Mouse (Mus musculus) lung, postnatal 0 days (tissue): ENCODE data around the gene Insyn1.

ENCODE experiments used
- CTCF ChIP-seq: IDR thresholded peaks from 2 replicates; pipeline ENCODE4 v1.5.1; 2016; ENCODE audit warnings: antibody characterized with exemption, mild to moderate bottlenecking
- EP300 ChIP-seq: IDR thresholded peaks from 2 replicates; pipeline ENCODE4 v1.6.1; 2016; ENCODE audit warnings: antibody characterized with exemption, mild to moderate bottlenecking, control low read depth

DNA sequence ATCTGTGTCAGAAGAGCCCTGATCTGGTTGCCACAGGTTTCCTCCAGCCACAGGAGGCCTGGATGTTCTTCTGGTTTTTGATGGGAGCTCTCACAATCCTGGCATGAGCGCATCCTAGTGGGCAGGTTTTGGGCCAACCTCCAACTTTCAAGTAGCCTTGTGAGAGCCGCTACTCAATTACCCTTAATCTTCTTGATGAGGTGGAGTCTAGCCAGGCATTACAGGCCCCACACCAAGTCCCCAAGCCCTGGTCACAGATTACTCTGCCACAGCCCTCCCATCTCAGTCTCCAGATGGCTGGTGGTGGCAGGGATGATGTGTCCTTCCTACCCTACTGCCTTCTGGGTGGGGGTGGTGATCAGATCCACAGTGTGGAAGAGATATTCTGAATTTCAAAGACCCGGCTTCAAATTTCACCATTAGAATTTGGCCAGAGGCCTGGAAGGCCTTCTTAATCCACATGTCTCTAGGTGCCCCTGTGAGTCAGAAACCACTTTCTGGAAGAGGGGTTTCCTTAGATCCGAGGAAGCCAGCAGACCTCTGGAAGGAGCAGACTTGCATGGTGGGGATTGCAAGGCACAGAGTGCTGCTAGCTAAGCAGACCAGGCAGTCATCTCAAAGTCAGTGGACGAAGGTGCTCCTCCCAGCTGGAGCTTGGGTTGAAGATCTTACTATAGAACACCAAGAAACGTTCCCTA is 29.4 kb upstream of the Insyn1 start:
- TF ChIP-seq CTCF (no peak), EP300 (no peak)
